ENCODE assay signal across 15 mouse cellular contexts in the genomic region with DNA sequence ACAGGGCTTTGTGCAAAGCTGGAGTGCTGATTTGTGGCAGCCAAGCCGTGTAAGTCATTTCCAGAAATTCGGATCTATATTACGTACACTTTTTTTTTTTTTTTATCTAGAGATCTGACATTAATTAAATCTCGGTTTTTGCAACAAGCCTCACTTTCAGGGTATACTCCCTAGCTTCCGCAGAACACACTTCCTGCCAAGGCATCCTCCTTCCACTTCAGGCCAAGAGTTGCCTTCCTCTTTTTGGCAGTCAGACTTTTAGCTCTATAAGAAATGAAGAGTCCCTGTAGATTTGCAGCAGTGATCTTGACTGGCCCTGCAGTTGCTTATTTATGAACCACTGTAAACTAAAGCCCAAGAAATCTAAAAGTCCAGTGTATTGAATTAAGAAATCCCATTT. TPM values are rescaled to one million over a fixed set of nuclear protein-coding genes. Genes with fewer than 3 reads are reported as not detected.
DNase-seq lines count a peak whose midpoint lies in the region; ATAC-seq and TF ChIP-seq lines count a peak whose summit lies in the region.
"Had no signal": no experiment of that assay in that cellular context is flagged by ENCODE, and none has a peak within 500 bp of the region (broad histone marks: within the 10 kb centered on the region; RNA-seq: fewer than 3 reads in every experiment).

No protein-coding gene starts in this region.

- no peak for TF ChIP-seq POLR2A in brain, embryonic 14.5 days (IDR thresholded peaks at IDR 0.05; ENCODE audit: borderline replicate concordance, extremely low read depth, insufficient read depth, insufficient read length, poor library complexity, severe bottlenecking)

- no peak for TF ChIP-seq CTCF in brain, embryonic 14.5 days (IDR thresholded peaks at IDR 0.05; ENCODE audit: borderline replicate concordance, extremely low read depth, insufficient read depth, insufficient read length)

- DNase-seq in frontal cortex, postnatal 10 days (ENCODE audit: low spot score in 2 of 2): no peak
- peak; percentile 30 to 32 for DNase-seq in B cell, adult 2 months
- peak; percentile 8 for DNase-seq in brain, embryonic 14.5 days (ENCODE audit: low read depth)
- DNase-seq in retina, embryonic 14.5 days (ENCODE audit: low spot score): no peak
- DNase-seq in cerebellum, postnatal 10 days: no peak
- DNase-seq in cerebellum, adult 8-10 months: no peak
- DNase-seq: adrenal gland, adult 2 months; cerebellum, adult 9-11 months; gastrocnemius, postnatal 25 days; lung, postnatal 14 days; right cerebral cortex, postnatal 14 days; thymus, postnatal 14 days had no signal

- ATAC-seq in frontal cortex, adult (ENCODE audit: low TSS enrichment): peak; percentile 51
- peak; percentile 85 for ATAC-seq in megakaryocyte progenitor cell, adult 5-6 weeks (replicated peaks; ENCODE audit: poor library complexity)
- ATAC-seq: hindbrain, postnatal 0 days had no signal

RNA-seq across cellular contexts. Expression of gene Slc39a10, which starts 13.1 kb away (rescaled TPM):
- 49.1 and 65.8 TPM in 2 replicates for polyA plus RNA-seq in brain, embryonic 14.5 days (2012; rRNA removed)
- 22.0 and 25.4 TPM in 2 replicates for total RNA-seq in megakaryocyte progenitor cell, adult 5-6 weeks (2015)
- total RNA-seq in megakaryocyte progenitor cell, adult 5-6 weeks (2017): 14.2 and 18.1 TPM in 2 replicates

Comparison
In these comparisons a context has a peak if more than half of its experiments do, and no peak if none do; other contexts are left out.
1. DNase-seq: peak in B cell, adult 2 months (2 of 2) and brain, embryonic 14.5 days (single experiment); none in frontal cortex, postnatal 10 days (0 of 2), retina, embryonic 14.5 days (single experiment), cerebellum, postnatal 10 days (0 of 2) and cerebellum, adult 8-10 months (single experiment).